Mouse (Mus musculus): Measurements from ENCODE around the gene C87436.

GRCm38 (mm10) chr6:86419239-86419638 is 18.9 kb upstream of the C87436 start:
- TF ChIP-seq MAFK (IDR thresholded peaks at IDR 0.05; ENCODE audit: insufficient replicate concordance, low read length) (no peak), POLR2A (IDR thresholded peaks at IDR 0.05; ENCODE audit: low read depth, low read length) (no peak), MXI1 (IDR thresholded peaks at IDR 0.05; ENCODE audit: low read depth, low read length) (no peak), USF1 (IDR thresholded peaks at IDR 0.05; ENCODE audit: low read depth, low read length) (no peak)
